Mouse (Mus musculus) E14TG2a.4 (cell line): ENCODE data around the gene Rps15.

ENCODE experiments used
- CTCF ChIP-seq: conservative IDR thresholded peaks from 2 replicates; pipeline ENCODE4 v1.5.1; 2014; ENCODE audit warnings: low read length
- NANOG ChIP-seq: IDR thresholded peaks from 2 replicates; pipeline ENCODE4 v1.6.1; 2014; ENCODE audit warnings: borderline replicate concordance, low read length, mixed read lengths
- POU5F1 ChIP-seq: IDR thresholded peaks from 2 replicates; pipeline ENCODE4 v1.6.1; 2014; ENCODE audit warnings: low read length, borderline replicate concordance

GRCm38 (mm10) chr10:80342749-80343424, 50.6 kb downstream of the Rps15 start:
- no peak for TF ChIP-seq CTCF
- TF ChIP-seq POU5F1 = no peak
- no peak for TF ChIP-seq NANOG
